ENCODE assay signal across 24 mouse cellular contexts in the genomic region with DNA sequence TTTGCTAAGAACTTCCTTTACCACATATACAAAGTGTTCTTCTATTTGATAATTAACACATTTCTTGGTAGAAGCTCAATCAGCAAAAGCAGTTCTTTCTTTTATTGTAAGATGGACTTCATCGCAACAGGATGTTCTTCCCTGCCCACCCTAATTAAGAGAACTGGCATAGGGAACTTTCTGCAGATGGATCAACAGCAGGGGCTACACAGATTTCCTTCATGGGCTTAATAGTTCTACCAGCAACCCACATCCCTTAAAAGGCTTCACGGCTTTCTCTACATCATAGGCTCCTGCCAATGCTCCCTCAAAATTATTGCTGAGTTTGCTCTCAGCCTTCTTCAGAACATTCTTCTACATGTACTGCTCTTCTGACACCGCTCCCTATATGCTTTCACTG.
DNase-seq lines count a peak whose midpoint lies in the region; ATAC-seq and TF ChIP-seq lines count a peak whose summit lies in the region.
"Had no signal": no experiment of that assay in that cellular context is flagged by ENCODE, and none has a peak within 500 bp of the region (broad histone marks: within the 10 kb centered on the region; RNA-seq: fewer than 3 reads in every experiment).

No protein-coding gene starts in this region.

- no peak overlapping the region for H3K27ac ChIP-seq in hindbrain, postnatal 0 days
- no peak overlapping the region for H3K27ac ChIP-seq in hindbrain, embryonic 11.5 days (ENCODE audit: low read depth, low read length)
- H3K27ac ChIP-seq: embryonic facial prominence, embryonic 12.5 days; embryonic facial prominence, embryonic 15.5 days; gastrocnemius, adult 2 months; heart, embryonic 15.5 days; hindbrain, embryonic 10.5 days; hindbrain, embryonic 14.5 days had no signal

- no peak overlapping the region for H3K4me2 ChIP-seq in hindbrain, postnatal 0 days (ENCODE audit: low read depth, low read length)
- H3K4me2 ChIP-seq in hindbrain, embryonic 11.5 days (replicated peaks; ENCODE audit: low read depth, low read length): no peak overlapping the region
- H3K4me2 ChIP-seq: embryonic facial prominence, embryonic 12.5 days; embryonic facial prominence, embryonic 15.5 days; heart, embryonic 12.5 days; heart, embryonic 15.5 days; hindbrain, embryonic 14.5 days had no signal

- H3K36me3 ChIP-seq in hindbrain, postnatal 0 days (ENCODE audit: insufficient read depth, low read length): no peaks in the 10 kb centered on the region
- H3K36me3 ChIP-seq in hindbrain, embryonic 11.5 days (ENCODE audit: control insufficient read depth, insufficient read depth, low read length): no peaks in the 10 kb centered on the region
- H3K36me3 ChIP-seq: embryonic facial prominence, embryonic 12.5 days; embryonic facial prominence, embryonic 15.5 days; heart, embryonic 12.5 days; heart, embryonic 15.5 days; hindbrain, embryonic 10.5 days had no signal

- H3K27me3 ChIP-seq in hindbrain, postnatal 0 days (ENCODE audit: insufficient read depth, low read length): no peaks in the 10 kb centered on the region
- H3K27me3 ChIP-seq in hindbrain, embryonic 11.5 days (ENCODE audit: control insufficient read depth, insufficient read depth, low read length): no peaks in the 10 kb centered on the region
- H3K27me3 ChIP-seq: embryonic facial prominence, embryonic 12.5 days; embryonic facial prominence, embryonic 15.5 days; heart, embryonic 12.5 days; heart, embryonic 15.5 days had no signal

- no peak for TF ChIP-seq CTCF in hindbrain, postnatal 0 days (IDR thresholded peaks at IDR 0.05; ENCODE audit: low read depth)

- ATAC-seq in hindbrain, postnatal 0 days: no peak
- no peak for ATAC-seq in hindbrain, embryonic 11.5 days (ENCODE audit: low FRiP score)
- no peak for ATAC-seq in granulocyte monocyte progenitor cell, adult 5-6 weeks (replicated peaks; ENCODE audit: poor library complexity, severe bottlenecking)
- ATAC-seq: CD4-positive, CD25-positive, alpha-beta regulatory T cell, adult 4 months; forebrain, embryonic 14.5 days; forebrain, postnatal 0 days had no signal

- 82% methylated on average over 3 of the region's 3 CpGs for WGBS in hindbrain, postnatal 0 days
- 97% methylated on average over 3 of the region's 3 CpGs for WGBS in hindbrain, embryonic 11.5 days

- H3K9ac ChIP-seq in hindbrain, postnatal 0 days (replicated peaks; ENCODE audit: low read length): no peak overlapping the region
- no peak overlapping the region for H3K9ac ChIP-seq in hindbrain, embryonic 11.5 days (ENCODE audit: low read depth, low read length)
- H3K9ac ChIP-seq: embryonic facial prominence, embryonic 12.5 days; embryonic facial prominence, embryonic 15.5 days; forebrain, postnatal 0 days; heart, embryonic 12.5 days; heart, embryonic 15.5 days; hindbrain, embryonic 14.5 days had no signal

- H3K4me3 ChIP-seq in hindbrain, postnatal 0 days (ENCODE audit: low read length): no peak overlapping the region
- H3K4me3 ChIP-seq in hindbrain, embryonic 11.5 days (ENCODE audit: low read depth, low read length): no peak overlapping the region
- H3K4me3 ChIP-seq: embryonic facial prominence, embryonic 12.5 days; embryonic facial prominence, embryonic 15.5 days; gastrocnemius, adult 2 months; heart, embryonic 12.5 days; heart, embryonic 15.5 days; hindbrain, embryonic 10.5 days had no signal

- H3K9me3 ChIP-seq in hindbrain, postnatal 0 days (ENCODE audit: low read length): no peaks in the 10 kb centered on the region
- no peaks in the 10 kb centered on the region for H3K9me3 ChIP-seq in hindbrain, embryonic 11.5 days (ENCODE audit: control insufficient read depth, low read length)
- H3K9me3 ChIP-seq: embryonic facial prominence, embryonic 12.5 days; embryonic facial prominence, embryonic 15.5 days; heart, embryonic 12.5 days; heart, embryonic 15.5 days; hindbrain, embryonic 10.5 days had no signal

- DNase-seq in hindbrain, postnatal 0 days (ENCODE audit: low spot score): peak; percentile 3
- no peak for DNase-seq in hindbrain, embryonic 11.5 days (ENCODE audit: low spot score)
- DNase-seq in layer of hippocampus, adult 9-11 months: peak; percentile 38
- no peak for DNase-seq in layer of hippocampus, postnatal 10 days (ENCODE audit: low spot score in 2 of 2)
- peak; percentile 13 to 60 for DNase-seq in layer of hippocampus, postnatal 14 days (ENCODE audit: low spot score in 2 of 2)
- DNase-seq: adrenal gland, adult 2 months; adrenal gland, postnatal 14 days; cerebellum, adult 18-20 months; cerebellum, postnatal 25 days; forebrain, postnatal 0 days; gastrocnemius, adult 2 months; gastrocnemius, postnatal 14 days; heart, adult 18-20 months; heart, postnatal 10 days; heart, postnatal 36 days had no signal

- H3K4me1 ChIP-seq in hindbrain, postnatal 0 days (ENCODE audit: insufficient read depth, low read length): no peaks in the 10 kb centered on the region
- no peaks in the 10 kb centered on the region for H3K4me1 ChIP-seq in hindbrain, embryonic 11.5 days (replicated peaks; ENCODE audit: control insufficient read depth, insufficient read depth, low read length)
- H3K4me1 ChIP-seq: embryonic facial prominence, embryonic 12.5 days; embryonic facial prominence, embryonic 15.5 days; heart, embryonic 12.5 days; heart, embryonic 15.5 days; hindbrain, embryonic 10.5 days had no signal

Comparison
In these comparisons a context has a peak if more than half of its experiments do, and no peak if none do; other contexts are left out.
1. DNase-seq: peak in hindbrain, postnatal 0 days (single experiment), layer of hippocampus, adult 9-11 months (single experiment) and layer of hippocampus, postnatal 14 days (2 of 2); none in hindbrain, embryonic 11.5 days (single experiment) and layer of hippocampus, postnatal 10 days (0 of 2).